Mouse (Mus musculus) bone marrow macrophage, adult 2 months (primary cell): ENCODE results near the gene Sgk1. TPM values are rescaled to one million over a fixed set of nuclear protein-coding genes. Genes with fewer than 3 reads are reported as not detected.
A peak's percentile ranks its signal among the peaks of the same experiment; 100 is the strongest.

Source experiments
- H3K27ac ChIP-seq: 2 replicates; pipeline ENCODE4 v1.5.1; 2012; ENCODE audit warnings: low read depth, low read length; ENCODE audit not compliant: insufficient read depth
- H3K4me1 ChIP-seq: 2 replicates; pipeline ENCODE4 v1.6.1; 2012; ENCODE audit warnings: low read length; ENCODE audit not compliant: control insufficient read depth, insufficient read depth
- H3K4me3 ChIP-seq: 2 replicates; pipeline ENCODE4 v1.5.1; 2012; ENCODE audit warnings: mild to moderate bottlenecking, low read length, moderate library complexity; ENCODE audit not compliant: insufficient read depth
- CTCF ChIP-seq: IDR thresholded peaks from 2 replicates; pipeline ENCODE4 v1.5.1; 2012; ENCODE audit warnings: low read depth, mild to moderate bottlenecking, low read length, moderate library complexity
- POLR2A ChIP-seq: IDR thresholded peaks from 2 replicates; pipeline ENCODE4 v1.6.1; 2012; ENCODE audit warnings: mild to moderate bottlenecking, low read depth, low read length, borderline replicate concordance
- polyA plus RNA-seq: library from polyadenylated mRNA; stranded (reverse); fragments of >200 nt; gene quantifications from 2 replicates; pipeline ENCODE4 v1.2.4, GENCODE M21; 2012; ENCODE audit not compliant: missing spikeins, insufficient read depth, insufficient read length

Gene Sgk1
- polyA plus RNA-seq, 1 experiment = 80.9 TPM

DNA sequence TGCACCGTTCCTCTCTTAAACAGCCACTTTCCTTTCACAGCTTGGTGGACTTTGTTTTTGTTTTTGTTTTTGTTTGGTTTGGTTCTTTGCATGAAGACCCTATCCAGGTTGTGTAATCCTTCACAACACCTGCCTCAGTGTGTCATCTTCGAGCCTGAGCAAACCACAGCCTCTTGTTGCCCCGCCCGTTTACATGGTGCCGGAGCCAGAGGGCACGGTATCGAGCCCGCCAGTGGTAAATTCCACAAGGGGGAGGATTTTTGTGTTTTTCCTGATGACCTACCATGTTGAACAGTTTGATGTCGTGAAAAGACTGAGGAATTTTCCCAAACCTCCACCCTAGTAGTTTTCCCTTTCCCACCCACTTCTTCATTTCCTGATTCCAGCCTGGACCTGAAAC lies 35.6 kb upstream of the Sgk1 start:
- Histone ChIP-seq H3K4me1 (peaks cover 23% of the 10 kb centered on the region), H3K4me3 (no peak overlapping the region), H3K27ac (0 out of 2 replicates have a peak overlapping the region, but pooled peaks have one; percentile 45)
- TF ChIP-seq POLR2A = no peak
- no peak for TF ChIP-seq CTCF

- no peak overlapping the region for H3K4me3 ChIP-seq
These were observed 34.8 kb upstream of the Sgk1 start for GRCm38 (mm10) chr10:21847026-21847820.

GRCm38 (mm10) chr10:21847931-21848670 lies 33.9 kb upstream of the Sgk1 start:
- H3K4me1 ChIP-seq = peaks cover 23% of the 10 kb centered on the region
- TF ChIP-seq POLR2A (no peak), CTCF (no peak)
- H3K4me3 ChIP-seq = no peak overlapping the region
- no peak overlapping the region for H3K27ac ChIP-seq

More at GRCm38 (mm10) chr10:21847026-21847820, 34.8 kb upstream of the Sgk1 start:
- Histone ChIP-seq H3K4me1 (peaks cover 23% of the 10 kb centered on the region), H3K27ac (peak overlapping the region; percentile 45)
- TF ChIP-seq CTCF (no peak), POLR2A (no peak)

GRCm38 (mm10) chr10:21849251-21849650 lies 32.7 kb upstream of the Sgk1 start:
- Histone ChIP-seq H3K27ac (no peak overlapping the region), H3K4me1 (peaks cover 23% of the 10 kb centered on the region), H3K4me3 (no peak overlapping the region)
- TF ChIP-seq POLR2A (no peak), CTCF (no peak)

- TF ChIP-seq CTCF = no peak
- TF ChIP-seq POLR2A = no peak
- Histone ChIP-seq H3K4me1 (peaks cover 21% of the 10 kb centered on the region), H3K27ac (no peak overlapping the region), H3K4me3 (no peak overlapping the region)
These were observed 31.7 kb upstream of the Sgk1 start for GRCm38 (mm10) chr10:21850330-21850729.

- peaks cover 3% of the 10 kb centered on the region; the same call in 1 of the 2 replicates for H3K4me1 ChIP-seq
- no peak overlapping the region for H3K27ac ChIP-seq
- no peak overlapping the region for H3K4me3 ChIP-seq
- TF ChIP-seq POLR2A (no peak), CTCF (no peak)
These were observed 28.9 kb upstream of the Sgk1 start for GRCm38 (mm10) chr10:21853122-21853521.

DNA sequence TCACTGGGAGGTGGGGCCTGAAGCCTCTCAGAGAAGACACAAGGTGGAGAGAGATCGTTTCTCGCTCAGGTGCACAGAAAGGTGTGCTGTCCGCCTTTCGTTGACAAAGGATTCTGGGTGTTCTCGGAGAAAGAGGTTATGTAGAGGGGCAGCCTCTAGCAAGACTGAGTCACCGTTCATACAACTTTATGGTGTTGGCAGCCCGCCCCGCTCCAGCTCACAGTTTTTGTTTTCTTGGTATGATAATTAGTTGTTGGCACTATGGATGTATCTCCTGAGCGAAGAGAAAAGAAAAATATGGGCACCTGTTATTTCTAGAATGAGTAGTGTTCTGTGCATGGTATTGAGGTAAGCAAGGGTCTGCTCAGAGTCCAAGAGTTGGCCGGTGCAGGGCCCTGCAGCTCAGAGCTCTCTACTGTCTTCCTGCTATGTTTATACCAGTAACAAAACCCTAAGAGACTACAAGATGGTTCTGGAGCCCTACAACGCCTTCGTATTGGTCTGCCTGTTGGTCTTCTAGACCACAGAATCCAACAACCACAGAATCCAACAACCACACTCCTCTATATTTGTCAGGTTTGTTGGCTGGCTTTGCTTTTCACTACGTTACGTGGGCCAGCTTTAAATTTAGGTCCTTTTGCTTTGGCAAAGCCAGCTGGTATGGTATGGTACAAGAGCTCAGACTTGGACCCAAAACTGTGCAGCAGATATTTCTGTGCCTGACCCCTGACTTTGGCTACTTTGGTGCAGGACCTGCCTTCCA lies 28.2 kb upstream of the Sgk1 start:
- H3K27ac ChIP-seq = no peak overlapping the region
- H3K4me1 ChIP-seq = peaks cover 3% of the 10 kb centered on the region; the same call in 1 of the 2 replicates
- H3K4me3 ChIP-seq = no peak overlapping the region
- no peak for TF ChIP-seq POLR2A
- no peak for TF ChIP-seq CTCF

DNA sequence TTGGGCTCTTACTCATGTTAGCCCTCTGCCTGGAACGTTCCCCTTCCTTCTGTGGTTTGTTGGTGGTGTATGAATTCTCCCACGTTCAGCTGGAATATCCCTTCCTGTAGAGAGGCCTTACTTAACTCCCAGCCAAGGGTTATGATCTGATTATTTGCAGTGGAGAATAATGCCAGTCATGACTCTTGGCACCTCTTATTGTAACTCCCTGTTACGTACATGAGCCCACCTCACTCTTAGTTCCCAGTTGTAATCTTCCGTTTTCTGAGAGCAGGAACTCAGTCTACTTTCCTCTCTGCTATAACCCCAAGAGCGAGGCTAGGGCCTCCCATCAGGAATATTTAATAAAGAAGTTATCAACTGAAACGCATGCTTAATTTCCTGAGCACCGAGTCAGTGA lies 26.6 kb upstream of the Sgk1 start:
- Histone ChIP-seq H3K4me3 (no peak overlapping the region), H3K4me1 (no peaks in the 10 kb centered on the region), H3K27ac (no peak overlapping the region)
- no peak for TF ChIP-seq POLR2A
- TF ChIP-seq CTCF = no peak

DNA sequence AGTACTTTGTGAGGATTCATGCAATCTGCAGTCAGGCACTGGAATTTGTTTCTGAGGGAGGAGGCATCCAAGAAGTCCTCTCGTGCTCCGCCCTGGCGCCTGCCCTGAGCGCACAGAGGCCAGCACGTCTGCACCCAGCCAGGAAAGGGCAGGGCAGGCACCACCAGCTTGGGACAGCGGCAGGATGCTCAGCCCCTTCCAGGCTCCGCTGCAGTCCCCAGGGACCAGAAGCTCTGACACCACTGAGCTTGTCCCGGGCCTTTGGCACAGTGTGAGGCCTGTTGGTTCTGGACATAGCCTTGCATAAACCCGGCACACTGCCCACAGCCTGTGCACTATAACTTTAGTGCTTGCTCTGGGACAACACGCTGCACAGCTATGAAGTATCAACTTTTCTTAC lies 24.3 kb upstream of the Sgk1 start:
- no peak for TF ChIP-seq CTCF
- TF ChIP-seq POLR2A = no peak
- no peaks in the 10 kb centered on the region for H3K4me1 ChIP-seq
- no peak overlapping the region for H3K4me3 ChIP-seq
- H3K27ac ChIP-seq = no peak overlapping the region
